Mouse (Mus musculus): ENCODE results near the gene Slc5a6.
"Not testable (repeated sequence)": the region's sequence is repeated elsewhere in the genome, so short reads cannot be mapped to it uniquely, and the experiment has no call there.

Slc5a6 gene

DNA sequence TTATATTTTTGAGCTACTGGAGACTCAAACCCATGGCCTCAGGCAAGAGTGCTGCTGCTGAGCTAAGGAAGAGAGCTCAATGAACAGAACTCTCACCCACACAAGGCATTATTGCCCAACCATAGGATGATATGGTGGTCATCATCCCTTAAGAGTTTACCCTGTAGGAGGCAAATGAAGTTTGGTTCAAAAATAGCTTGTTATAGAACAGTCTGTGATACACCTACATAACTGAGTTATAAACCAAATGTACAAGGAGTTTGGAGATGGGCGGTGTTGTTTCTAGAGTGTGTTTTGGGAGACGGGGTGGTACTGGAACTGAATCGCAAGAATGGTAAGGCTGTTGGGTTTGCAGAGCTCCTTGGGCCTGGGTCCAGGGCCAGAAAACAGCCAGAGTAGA is 21.1 kb upstream of the Slc5a6 start:
- DNase-seq (ENCODE audit: low read depth in 1 of 2, low spot score in 2 of 2): no peak

DNA sequence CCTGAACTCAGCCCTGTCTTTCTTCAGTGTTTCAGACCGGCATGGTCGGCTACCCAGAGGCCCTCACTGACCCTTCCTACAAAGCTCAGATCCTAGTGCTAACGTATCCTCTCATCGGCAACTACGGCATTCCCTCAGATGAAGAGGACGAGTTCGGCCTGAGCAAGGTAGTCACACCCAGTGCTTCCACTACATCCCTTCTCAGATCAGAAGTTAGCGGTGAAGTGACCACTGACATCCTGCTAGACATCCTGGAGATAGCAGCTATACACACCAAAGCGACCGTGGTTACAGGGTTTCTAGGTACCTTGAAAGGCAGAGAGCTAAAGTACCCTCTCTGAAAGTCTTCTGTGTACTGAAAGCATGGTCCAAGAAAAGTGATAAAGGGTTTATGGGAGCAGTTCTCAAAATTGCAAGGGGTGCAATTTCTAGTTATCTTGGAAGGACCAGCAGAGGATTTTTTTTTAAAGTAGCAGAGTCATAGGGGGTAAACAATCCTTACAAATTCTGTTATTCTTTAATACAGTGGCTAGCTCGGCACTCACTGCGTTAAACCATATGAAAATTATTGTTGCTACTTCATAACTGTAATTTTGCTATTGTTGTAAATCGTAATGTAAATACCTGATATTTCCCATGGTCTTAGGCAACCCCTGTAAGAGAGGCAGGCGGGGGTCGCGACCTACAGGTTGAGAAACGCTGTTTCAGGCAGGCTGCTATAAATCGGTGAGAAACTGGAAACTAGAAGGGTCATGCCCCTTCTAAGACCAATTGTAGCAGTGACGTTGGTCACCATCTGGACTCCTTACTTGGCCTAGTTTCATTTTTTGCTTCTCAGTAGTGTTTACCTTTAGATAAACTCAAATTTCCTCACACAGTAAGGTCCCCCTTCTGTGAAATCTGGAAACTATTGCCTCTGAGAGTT is 6.8 kb upstream of the Slc5a6 start:
- no peak for DNase-seq (ENCODE audit: low read depth in 1 of 2, low spot score in 2 of 2)

DNA sequence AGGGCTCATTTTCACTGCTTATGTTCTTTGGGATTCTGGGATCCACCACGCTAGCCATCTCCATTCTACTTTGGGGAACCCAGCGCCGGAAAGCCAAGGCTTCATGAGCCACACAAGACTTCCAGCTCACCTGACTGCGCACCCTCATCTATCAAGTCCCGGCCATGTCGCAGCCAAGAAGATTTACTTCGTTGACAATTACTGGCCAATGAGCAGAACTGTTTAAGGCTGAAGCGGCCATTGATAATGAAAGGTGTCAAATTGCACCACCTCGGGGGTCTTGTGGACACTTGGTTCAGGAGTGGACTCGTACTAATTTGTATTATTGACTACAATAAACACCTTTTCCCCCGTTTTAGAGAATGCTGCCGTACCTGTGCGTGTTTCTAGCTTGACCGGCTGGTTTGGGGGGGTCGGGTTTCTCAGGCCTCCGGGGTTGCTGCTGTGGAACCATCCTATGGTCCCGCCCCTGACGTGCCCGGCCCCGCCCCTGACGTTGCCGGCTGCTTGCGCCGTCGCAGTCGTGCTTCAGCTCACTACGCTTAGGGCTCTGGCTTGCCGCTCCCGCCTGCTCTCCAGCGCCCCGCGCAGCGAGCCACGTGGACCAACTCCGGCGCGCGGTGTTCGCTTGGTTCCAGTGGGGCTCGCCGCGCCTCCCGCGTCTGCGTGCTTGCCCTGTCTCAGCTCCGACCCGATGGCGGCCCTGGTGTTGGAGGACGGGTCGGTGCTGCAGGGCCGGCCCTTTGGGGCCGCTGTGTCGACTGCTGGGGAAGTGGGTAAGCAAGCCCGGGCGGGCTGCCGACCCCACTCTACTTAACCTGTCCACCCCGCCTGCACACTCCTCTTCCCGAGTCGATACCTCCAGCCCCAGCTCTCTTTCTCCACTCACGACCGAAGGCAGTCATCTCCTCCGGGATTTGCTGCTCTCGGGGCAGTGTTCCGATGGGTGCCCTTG is 5.8 kb upstream of the Slc5a6 start, which contains the start of gene Cad:
Gene Cad (plus strand): TSS at position 520 of the 955 bp plus-strand sequence.
- peak; percentile 73 to 87 for DNase-seq (ENCODE audit: low read depth in 1 of 2, low spot score in 2 of 2)

DNA sequence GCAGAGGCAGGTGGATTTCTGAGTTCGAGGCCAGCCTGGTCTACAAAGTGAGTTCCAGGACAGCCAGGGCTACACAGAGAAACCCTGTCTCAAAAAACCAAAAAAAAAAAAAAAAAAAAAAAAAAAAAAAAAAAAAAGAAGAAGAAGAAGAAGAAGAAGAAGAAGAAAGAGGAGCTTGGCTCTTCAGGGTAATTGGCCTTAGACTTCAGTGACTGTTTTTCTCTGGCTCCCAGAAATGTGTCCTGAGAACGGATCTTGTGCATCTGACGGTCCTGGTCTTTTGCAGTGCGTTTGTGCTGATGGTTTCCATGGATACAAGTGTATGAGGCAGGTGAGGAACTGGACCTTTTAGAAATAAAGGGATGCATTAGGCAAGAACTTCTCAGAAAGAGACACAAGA is 5.0 kb upstream of the Slc5a6 start:
- DNase-seq (ENCODE audit: low read depth in 1 of 2, low spot score in 2 of 2): not testable (repeated sequence)

DNA sequence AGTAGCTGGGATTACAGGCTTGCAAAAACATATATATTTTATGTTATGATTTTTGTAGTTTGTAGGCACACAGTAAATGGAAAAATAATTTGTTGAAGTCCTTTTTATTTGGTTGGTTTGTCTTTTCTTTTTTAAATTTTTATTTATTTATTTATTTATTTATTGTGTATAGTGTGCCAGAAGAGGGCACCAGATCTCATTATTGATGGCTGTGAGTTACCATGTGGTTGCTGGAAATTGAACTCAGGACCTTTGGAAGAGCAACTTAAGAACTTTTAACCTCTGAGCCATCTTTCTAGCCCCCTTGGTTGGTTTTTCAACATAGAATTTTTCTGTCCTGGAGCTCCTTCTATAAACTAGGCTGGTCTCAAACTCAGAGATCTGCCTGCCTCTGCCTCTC is 1.7 kb upstream of the Slc5a6 start:
- no peak for DNase-seq (ENCODE audit: low read depth in 1 of 2, low spot score in 2 of 2)

DNA sequence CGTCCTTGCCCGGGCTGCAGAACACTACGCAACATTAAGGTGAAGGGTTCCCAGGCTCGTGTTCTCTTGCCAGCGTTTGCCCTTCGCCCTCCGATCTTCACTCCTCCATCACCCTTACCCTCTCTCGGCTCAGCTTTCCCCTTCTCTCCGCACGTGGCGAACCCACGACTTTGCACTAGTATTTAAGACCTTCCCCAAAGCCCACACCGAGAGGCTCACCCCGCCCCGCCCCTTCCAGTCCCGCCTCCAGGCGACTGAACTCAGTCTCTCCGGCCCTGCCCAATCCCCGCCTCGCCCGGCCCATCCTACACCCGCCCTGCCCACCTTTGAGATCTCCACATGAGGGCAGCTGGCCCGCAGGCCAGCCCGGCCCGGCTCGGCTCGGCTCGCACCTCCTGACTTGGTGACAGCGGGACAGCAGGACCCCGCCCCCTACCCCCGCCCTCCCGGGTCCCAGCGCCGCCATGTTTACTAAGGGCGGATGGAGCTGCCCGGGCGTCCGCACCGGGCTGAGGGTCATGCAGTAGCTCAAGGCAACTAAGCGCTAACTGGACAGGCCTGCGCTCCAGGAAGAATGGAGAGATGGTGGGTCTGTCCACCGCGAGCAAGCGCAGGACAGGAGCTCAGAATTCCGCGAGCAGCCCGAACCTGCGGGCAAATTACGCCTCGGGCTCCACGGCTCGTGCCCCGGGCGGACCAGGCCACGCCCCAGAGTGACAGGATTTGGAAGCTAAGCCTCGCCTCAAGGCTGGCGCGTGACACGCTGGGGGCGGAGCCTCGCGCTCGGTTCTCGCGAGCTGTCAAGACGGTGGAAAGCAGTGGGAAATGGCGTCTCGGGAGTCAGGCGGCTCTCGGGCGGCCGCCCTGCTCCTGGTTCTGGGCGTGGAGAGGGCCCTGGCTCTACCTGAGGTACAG is 619 bp downstream of the Slc5a6 start, which contains the start of gene Atraid:
Gene Atraid (plus strand): TSS at position 465 of the 915 bp plus-strand sequence.
- peak; percentile 97 to 99 for DNase-seq (ENCODE audit: low read depth in 1 of 2, low spot score in 2 of 2)

DNA sequence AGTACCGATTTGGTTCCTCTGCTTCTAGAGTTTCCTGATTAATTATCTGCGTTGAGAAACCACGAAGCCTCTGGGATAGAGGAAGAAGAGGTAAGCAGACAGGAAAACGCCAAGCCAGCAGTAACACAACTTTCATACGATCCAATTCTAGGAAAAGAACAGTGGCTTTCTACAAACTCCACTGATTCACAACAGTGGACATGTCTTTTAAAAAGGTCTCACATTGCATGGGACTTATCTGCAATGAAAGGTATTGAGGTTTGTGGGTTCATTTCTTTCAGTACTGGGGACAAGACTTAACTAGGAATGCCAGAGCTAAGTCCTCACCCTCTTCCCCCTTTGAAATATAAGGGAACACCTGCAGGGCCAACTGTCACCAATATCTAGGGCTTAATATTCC is 1.6 kb downstream of the Slc5a6 start:
- no peak for DNase-seq (ENCODE audit: low read depth in 1 of 2, low spot score in 2 of 2)

DNA sequence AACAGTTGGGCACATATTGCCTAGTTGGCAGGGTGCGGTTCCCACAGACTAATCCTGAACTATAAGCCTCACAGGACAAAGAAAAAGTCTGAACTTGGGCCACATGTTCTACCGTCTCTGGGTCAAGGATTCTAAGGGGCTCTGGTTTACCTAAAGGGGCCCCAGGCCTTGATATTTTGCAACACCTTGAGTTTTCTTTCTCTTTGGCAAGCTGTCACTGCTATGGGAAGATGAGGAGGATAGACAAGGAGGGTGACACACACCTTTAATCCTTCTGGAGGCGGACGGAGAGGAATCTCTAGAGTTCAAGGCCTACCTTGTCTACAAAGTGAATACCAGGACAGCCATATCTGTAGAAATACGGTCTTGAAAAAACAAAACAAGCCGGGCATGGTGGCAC is 2.3 kb downstream of the Slc5a6 start:
- DNase-seq (ENCODE audit: low read depth in 1 of 2, low spot score in 2 of 2): no peak

DNA sequence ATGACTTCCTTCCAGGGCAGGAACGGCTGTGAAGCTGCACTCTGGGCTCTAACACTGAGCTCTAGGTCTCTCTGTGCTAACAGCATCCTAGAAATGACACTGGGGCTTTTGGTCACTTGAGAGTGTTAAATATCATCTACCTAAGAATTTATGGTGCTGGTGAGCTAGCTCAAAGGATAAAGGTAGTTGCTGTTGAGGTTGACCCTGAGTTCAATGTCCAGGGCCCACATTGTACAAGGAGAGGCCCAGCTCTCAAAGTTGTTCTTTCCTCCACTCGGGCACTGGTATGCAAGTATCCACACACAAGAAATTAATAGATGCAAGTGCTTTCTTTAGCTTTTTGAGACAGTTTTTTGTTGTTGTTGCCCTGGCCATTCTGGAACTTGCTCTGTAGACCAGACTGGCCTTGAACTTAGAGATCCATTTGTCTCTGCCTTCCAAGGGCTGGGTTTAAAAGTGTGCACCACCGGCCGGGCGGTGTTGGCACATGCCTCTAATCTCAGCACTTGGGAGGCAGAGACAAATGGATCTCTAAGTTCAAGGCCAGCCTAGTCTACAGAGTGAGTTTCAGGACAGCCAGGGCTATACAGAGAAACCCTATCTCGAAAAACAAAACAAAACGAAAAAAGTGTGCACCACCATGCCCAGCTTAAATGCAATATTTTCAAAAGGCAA is 10.4 kb downstream of the Slc5a6 start:
- DNase-seq (ENCODE audit: low read depth in 1 of 2, low spot score in 2 of 2): no peak

DNA sequence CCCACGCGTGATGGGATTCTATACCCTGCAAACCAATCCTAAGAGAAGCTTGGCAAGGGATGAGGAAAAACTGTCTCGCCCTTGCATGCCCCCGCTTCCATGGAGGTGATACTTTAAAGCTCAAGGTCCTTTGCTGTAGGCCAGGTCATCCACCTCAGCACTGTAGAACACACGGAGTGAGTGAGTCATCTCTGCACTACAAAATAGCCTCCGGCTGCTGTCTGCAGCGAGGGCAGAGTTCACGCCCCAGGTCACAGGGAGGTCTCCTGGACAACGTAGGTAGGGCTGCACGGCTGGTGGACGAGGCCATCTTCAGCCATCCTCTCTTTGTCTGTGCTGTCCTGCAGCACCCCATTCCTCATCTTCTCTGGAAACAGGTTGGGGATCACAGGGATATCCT is 12.2 kb downstream of the Slc5a6 start:
- not testable (repeated sequence) for DNase-seq (ENCODE audit: low read depth in 1 of 2, low spot score in 2 of 2)

DNA sequence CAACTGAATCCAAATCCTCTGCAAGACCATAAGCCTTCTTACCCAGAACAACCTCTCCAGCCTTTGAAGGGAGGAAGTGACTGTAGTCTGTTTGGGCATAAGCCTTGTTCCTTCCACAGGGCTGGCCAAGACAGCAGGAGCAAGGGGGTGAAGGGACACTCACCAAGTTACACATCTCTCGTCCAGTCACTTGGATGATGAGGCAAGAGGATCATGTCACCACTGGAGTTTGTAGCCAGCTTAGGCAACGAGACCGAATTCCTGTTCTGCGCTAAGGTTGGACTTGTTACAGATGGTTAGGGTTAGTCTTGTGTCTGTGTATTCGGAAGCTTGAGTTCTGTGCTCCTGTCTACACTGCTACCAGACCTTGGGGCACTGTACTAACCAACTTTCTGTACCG is 14.1 kb downstream of the Slc5a6 start:
- no peak for DNase-seq (ENCODE audit: low read depth in 1 of 2, low spot score in 2 of 2)

DNA sequence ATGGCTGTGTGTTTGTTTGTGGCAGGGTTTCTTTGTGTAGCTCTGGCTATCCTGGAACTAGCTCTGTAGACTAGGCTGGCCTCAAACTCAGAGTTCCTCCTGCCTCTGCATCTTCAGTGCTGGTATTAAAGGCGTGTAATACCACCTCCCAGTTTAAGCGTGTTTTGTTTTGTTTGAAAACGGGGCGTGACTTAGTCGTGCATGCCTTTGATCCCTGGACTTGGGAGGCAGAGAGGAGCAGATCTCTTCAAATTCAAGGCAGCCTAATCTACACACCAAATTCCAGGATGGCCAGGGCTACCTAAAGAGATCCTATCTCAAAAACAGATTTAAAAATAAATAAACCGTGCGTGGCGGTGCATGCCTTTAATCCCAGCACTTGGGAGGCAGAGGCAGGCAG is 17.2 kb downstream of the Slc5a6 start:
- no peak for DNase-seq (ENCODE audit: low read depth in 1 of 2, low spot score in 2 of 2)

DNA sequence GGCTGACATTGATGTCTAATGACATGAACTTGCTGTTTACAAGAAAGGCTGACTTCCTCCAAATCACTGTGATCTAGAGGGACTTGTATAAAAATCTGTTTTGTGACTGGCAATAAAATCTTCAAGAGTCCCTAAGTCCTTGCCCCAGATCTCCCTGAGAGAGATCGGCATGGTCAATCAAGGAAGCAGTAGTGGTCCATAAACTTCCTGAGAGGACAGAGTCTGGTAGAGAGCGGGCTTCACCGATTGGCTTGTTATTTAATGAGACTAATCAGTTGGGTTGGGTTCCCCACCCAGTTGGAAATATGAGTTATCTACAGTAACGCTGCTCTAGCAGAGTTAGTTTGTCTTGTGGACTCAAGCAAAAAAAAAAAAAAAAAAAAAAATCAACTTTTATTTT is 17.8 kb downstream of the Slc5a6 start:
- no peak for DNase-seq (ENCODE audit: low read depth in 1 of 2, low spot score in 2 of 2)

DNA sequence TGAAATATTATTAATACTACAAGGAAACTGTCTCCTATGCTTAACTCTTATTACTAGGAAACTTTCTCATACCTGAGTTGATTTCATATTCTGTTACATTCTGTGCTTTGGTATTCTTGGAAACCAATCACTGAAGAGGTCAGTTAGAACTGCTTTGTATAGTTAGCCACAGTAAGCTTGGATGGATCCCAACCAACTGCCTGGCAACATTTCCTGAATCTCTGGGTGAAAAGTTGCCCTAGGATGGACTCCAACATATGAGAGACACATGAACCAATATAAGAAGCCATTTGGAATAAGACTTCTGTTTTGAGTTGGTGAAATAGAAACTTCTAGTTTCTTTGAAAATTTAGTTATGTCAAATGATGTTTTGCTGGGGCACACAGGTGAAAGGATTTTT is 24.1 kb downstream of the Slc5a6 start:
- DNase-seq (ENCODE audit: low read depth in 1 of 2, low spot score in 2 of 2): no peak

DNA sequence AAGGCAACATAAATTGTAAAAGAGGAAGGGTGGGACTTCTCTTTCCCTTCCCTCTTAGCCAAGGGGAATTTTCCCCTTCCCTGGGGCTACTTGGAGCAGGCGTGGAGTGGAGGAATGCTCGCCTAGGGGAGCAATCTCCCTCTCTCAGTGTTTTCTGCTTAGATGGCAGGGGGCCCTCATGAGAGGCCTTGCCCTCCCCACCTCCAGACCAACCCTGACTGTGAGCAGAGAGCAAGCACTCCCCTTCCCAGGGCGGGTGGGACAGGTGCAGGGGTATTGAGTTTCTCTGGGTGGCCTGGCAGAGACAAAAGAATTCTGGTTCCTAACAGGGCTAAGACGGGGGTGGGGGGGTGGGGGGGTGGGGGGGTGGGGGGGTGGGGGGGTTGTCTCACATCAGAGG is 25.5 kb downstream of the Slc5a6 start:
- DNase-seq (ENCODE audit: low read depth in 1 of 2, low spot score in 2 of 2): no peak

DNA sequence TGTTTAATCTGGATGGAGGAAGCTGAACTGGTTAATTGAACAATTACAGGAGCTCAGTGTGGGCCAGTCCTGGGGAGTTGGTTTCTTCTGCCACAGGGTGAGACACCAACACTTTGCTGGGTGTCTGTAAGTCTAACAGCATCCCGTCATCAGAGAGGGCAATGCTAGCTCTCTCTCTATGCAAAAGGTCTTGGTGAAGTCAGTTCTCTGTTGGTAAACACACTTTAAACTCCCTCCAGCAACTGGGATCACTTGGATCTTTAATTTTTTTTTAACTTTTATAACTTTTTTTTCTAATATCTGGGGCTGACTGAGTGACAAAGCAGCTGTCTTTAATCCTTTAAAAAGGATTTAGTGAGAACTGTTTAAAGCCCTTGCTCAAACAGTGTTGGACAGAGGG is 26.0 kb downstream of the Slc5a6 start:
- DNase-seq (ENCODE audit: low read depth in 1 of 2, low spot score in 2 of 2): no peak

DNA sequence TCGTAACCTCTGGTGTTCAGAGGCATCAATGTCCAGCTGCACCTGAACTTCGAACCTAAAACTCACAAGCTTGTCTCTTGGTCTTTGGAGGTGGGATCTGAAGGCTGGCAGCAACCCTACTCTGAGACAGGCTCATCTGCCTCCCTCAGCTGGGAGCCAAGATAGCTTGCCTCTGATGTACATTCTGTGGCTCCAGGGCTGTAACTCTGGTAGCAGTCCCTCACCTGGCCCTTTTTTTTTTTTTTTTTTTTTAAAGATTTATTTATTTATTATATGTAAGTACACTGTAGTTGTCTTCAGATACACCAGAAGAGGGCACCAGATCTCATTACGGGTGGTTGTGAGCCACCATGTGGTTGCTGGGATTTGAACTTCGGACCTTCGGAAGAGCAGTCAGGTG is 26.9 kb downstream of the Slc5a6 start:
- not testable (repeated sequence) for DNase-seq (ENCODE audit: low read depth in 1 of 2, low spot score in 2 of 2)

DNA sequence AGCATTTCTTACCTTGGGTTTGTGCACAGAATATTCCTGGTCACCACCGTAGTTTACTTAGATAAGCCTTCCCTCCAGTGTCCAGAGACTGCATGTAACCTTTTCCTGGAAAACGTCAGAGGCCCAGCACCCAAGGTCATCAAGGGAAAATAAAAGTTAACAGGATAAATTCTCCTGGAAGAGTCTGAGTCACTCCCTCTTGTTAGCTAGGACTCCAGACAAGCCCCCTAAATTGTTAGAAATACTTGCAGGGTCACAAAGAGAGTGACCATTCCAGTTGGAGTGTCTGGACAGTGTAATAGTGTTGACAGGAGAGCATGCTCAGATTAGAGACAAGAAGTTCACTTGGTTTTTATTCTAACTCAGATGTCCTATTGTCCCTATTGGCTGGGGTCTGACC is 32.8 kb downstream of the Slc5a6 start:
- no peak for DNase-seq (ENCODE audit: low read depth in 1 of 2, low spot score in 2 of 2)

DNA sequence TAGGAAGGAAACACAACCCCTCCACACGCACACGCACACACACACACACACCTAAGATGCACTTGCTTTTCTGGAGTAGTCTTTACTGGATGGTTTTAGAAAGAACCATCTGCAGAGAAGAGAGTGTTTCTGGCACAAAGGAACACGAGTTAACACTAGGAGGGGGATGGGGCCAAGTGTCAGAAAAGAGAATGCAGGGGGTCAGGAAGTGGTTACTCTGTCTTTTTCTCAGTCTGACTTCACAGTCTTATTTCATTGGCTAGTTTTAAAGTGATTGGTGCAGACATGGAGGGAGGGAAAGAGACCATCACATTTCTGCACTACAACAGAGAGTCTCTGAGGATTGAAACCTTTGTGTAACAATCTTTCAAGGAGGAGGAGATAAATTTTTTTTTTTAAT is 36.0 kb downstream of the Slc5a6 start:
- DNase-seq (ENCODE audit: low read depth in 1 of 2, low spot score in 2 of 2): no peak

DNA sequence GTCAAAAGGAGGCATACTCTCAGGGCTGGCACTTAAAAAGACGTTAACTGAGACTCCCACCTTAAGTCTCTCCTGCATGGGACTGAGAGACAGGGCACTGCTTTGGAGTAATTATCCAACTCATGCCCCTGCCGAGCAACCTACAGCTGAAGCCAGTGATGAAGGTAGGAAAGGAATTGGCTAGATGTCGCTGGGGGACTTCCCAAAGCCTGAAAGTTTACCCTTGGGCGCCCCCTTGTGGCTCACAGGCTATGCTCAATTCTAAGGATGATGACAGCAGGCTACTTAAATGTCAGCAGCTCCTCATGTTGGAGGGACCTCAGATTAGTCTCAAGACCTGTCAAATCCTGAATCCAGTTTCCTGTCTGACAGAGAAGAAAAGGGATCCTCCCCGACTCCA is 44.5 kb downstream of the Slc5a6 start:
- DNase-seq (ENCODE audit: low read depth in 1 of 2, low spot score in 2 of 2): peak; percentile 50 to 82

Data from monocyte, adult 2 months (primary cell).